Mouse (Mus musculus) heart, adult 9 months (tissue): ENCODE results near the gene Tekt5.

Experiments used
- DNase-seq, 2 experiments: peaks; one replicate each; pipeline ENCODE4 v3.0.0; 2022; ENCODE audit warnings: low spot score in 2 of 2

The Tekt5 gene

GRCm38 (mm10) chr16:10336454-10337421, 58.6 kb downstream of the Tekt5 start:
- peak in 1 of 2 experiments; percentile 50 for DNase-seq

- DNase-seq, result no peak
These were observed 59.3 kb downstream of the Tekt5 start for GRCm38 (mm10) chr16:10335953-10336352.

GRCm38 (mm10) chr16:10332732-10333131, 62.6 kb downstream of the Tekt5 start:
- peak; percentile 37 to 53 for DNase-seq

GRCm38 (mm10) chr16:10330586-10331495, 64.4 kb downstream of the Tekt5 start:
- no peak for DNase-seq

GRCm38 (mm10) chr16:10327563-10328333, 67.5 kb downstream of the Tekt5 start:
- no peak for DNase-seq

- no peak for DNase-seq
These were observed 75.2 kb downstream of the Tekt5 start for GRCm38 (mm10) chr16:10319914-10320569.

GRCm38 (mm10) chr16:10317197-10317544, 78.1 kb downstream of the Tekt5 start:
- DNase-seq, result no peak

- no peak for DNase-seq
These were observed 78.6 kb downstream of the Tekt5 start for GRCm38 (mm10) chr16:10316493-10317196.

- peak; percentile 69 to 73 for DNase-seq
These were observed 81.6 kb downstream of the Tekt5 start, which contains the start of gene Emp2 for GRCm38 (mm10) chr16:10313646-10314088. Emp2 (minus strand) TSS chr16:10313968.

- peak; percentile 29 to 30 for DNase-seq
These were observed 82.1 kb downstream of the Tekt5 start for GRCm38 (mm10) chr16:10313226-10313625.

- no peak for DNase-seq
These were observed 83.3 kb downstream of the Tekt5 start for GRCm38 (mm10) chr16:10311989-10312388.

- DNase-seq, result peak; percentile 52 to 64
These were observed 84.2 kb downstream of the Tekt5 start for GRCm38 (mm10) chr16:10311086-10311485.

- peak in 1 of 2 experiments; percentile 41 for DNase-seq
These were observed 84.8 kb downstream of the Tekt5 start for GRCm38 (mm10) chr16:10310507-10310906.
